Mouse (Mus musculus) T-helper 1 cell (primary cell): ENCODE results near the gene Cmss1.

Experiments used
- in situ Hi-C: fragments of 300-600 bp; cut with MboI, MseI; formaldehyde crosslinking; loops from one replicate; pipeline ENCODE4 v1.15.1; 2025; ENCODE audit warnings: high pct_unique_total_duplicates

Cmss1 gene

GRCm38 (mm10) chr16:57482264-57482663, 124.4 kb downstream of the Cmss1 start:
- in situ Hi-C loops: no loop called here

- in situ Hi-C loops: no loop called here
These were observed 126.9 kb downstream of the Cmss1 start for GRCm38 (mm10) chr16:57479776-57480175.

GRCm38 (mm10) chr16:57478451-57478850, 128.2 kb downstream of the Cmss1 start:
- in situ Hi-C loops: no loop called here

- in situ Hi-C loops: no loop called here
These were observed 133.1 kb downstream of the Cmss1 start for GRCm38 (mm10) chr16:57473415-57474085.

- in situ Hi-C loops: no loop called here
These were observed 135.6 kb downstream of the Cmss1 start for GRCm38 (mm10) chr16:57471071-57471470.

GRCm38 (mm10) chr16:57470286-57470830, 136.3 kb downstream of the Cmss1 start:
- in situ Hi-C loops: no loop called here

- in situ Hi-C loops: no loop called here
These were observed 136.8 kb downstream of the Cmss1 start for GRCm38 (mm10) chr16:57469869-57470268.

GRCm38 (mm10) chr16:57469301-57469700, 137.4 kb downstream of the Cmss1 start:
- in situ Hi-C loops: no loop called here

- in situ Hi-C loops: no loop called here
These were observed 141.2 kb downstream of the Cmss1 start for GRCm38 (mm10) chr16:57465386-57465913.

GRCm38 (mm10) chr16:57456003-57456402, 150.7 kb downstream of the Cmss1 start:
- in situ Hi-C loops: no loop called here

GRCm38 (mm10) chr16:57455573-57455972, 151.1 kb downstream of the Cmss1 start:
- in situ Hi-C loops: no loop called here

GRCm38 (mm10) chr16:57454106-57454763, 152.4 kb downstream of the Cmss1 start:
- in situ Hi-C loops: no loop called here

GRCm38 (mm10) chr16:57453009-57453408, 153.7 kb downstream of the Cmss1 start:
- in situ Hi-C loops: no loop called here

- in situ Hi-C loops: no loop called here
These were observed 161.3 kb downstream of the Cmss1 start for GRCm38 (mm10) chr16:57445096-57446094.

GRCm38 (mm10) chr16:57440706-57441437, 165.8 kb downstream of the Cmss1 start:
- in situ Hi-C loops: no loop called here

GRCm38 (mm10) chr16:57439206-57439605, 167.5 kb downstream of the Cmss1 start:
- in situ Hi-C loops: no loop called here

GRCm38 (mm10) chr16:57438288-57438685, 168.4 kb downstream of the Cmss1 start:
- in situ Hi-C loops: no loop called here

- in situ Hi-C loops: no loop called here
These were observed 169.0 kb downstream of the Cmss1 start for GRCm38 (mm10) chr16:57437523-57438287.

- in situ Hi-C loops: no loop called here
These were observed 172.0 kb downstream of the Cmss1 start for GRCm38 (mm10) chr16:57434640-57435039.

GRCm38 (mm10) chr16:57433671-57434070, 173.0 kb downstream of the Cmss1 start:
- in situ Hi-C loops: no loop called here
